Mouse (Mus musculus) stomach, postnatal 0 days (tissue): ENCODE data around the gene Hnrnpa2b1. TPM values are rescaled to one million over a fixed set of nuclear protein-coding genes. Genes with fewer than 3 reads are reported as not detected.

Experiments used
- ATAC-seq: fragments of 200-750 bp; cut with Nextera tagmentation; 2 replicates; pipeline ENCODE4 v1.8.0; 2017; ENCODE audit not compliant: low FRiP score, low TSS enrichment
- DNase-seq: peaks from one replicate; pipeline ENCODE4 v3.0.0-alpha.2; 2016; ENCODE audit warnings: low spot score
- H3K27ac ChIP-seq: fragments of 300-500 bp; sonication (generic); replicated peaks from 2 replicates; pipeline ENCODE4 v1.5.1; 2014; ENCODE audit warnings: mild to moderate bottlenecking, control low read depth
- H3K27me3 ChIP-seq: fragments of 300-500 bp; sonication (generic); 2 replicates; pipeline ENCODE4 v1.6.1; 2014; ENCODE audit warnings: low read length; ENCODE audit not compliant: control insufficient read depth, insufficient read depth
- H3K36me3 ChIP-seq: fragments of 300-500 bp; sonication (generic); 2 replicates; pipeline ENCODE4 v1.6.1; 2014; ENCODE audit warnings: low read length, mixed read lengths; ENCODE audit not compliant: control insufficient read depth, insufficient read depth
- H3K4me1 ChIP-seq: fragments of 300-500 bp; sonication (generic); replicated peaks from 2 replicates; pipeline ENCODE4 v1.6.1; 2014; ENCODE audit warnings: antibody characterized with exemption; ENCODE audit not compliant: control insufficient read depth, insufficient read depth
- H3K4me2 ChIP-seq: fragments of 300-500 bp; sonication (generic); replicated peaks from 2 replicates; pipeline ENCODE4 v1.6.1; 2014; ENCODE audit warnings: low read depth, mild to moderate bottlenecking, control low read depth, moderate library complexity
- H3K4me3 ChIP-seq: fragments of 300-500 bp; sonication (generic); 2 replicates; pipeline ENCODE4 v1.5.1; 2014; ENCODE audit warnings: low read depth, low read length, control low read depth
- H3K9ac ChIP-seq: fragments of 300-500 bp; sonication (generic); 2 replicates; pipeline ENCODE4 v1.6.1; 2014; ENCODE audit warnings: mild to moderate bottlenecking, low read length, control low read depth, mixed read lengths
- H3K9me3 ChIP-seq: fragments of 300-500 bp; sonication (generic); 2 replicates; pipeline ENCODE4 v1.6.1; 2016; ENCODE audit warnings: low read length; ENCODE audit not compliant: control insufficient read depth
- CTCF ChIP-seq: IDR thresholded peaks from 2 replicates; pipeline ENCODE4 v1.5.1; 2016; ENCODE audit warnings: antibody characterized with exemption, low read depth, mild to moderate bottlenecking, moderate library complexity
- EP300 ChIP-seq: optimal IDR thresholded peaks from 2 replicates; pipeline ENCODE3; 2016; ENCODE audit warnings: antibody characterized with exemption
- WGBS: fragments of 180-500 bp; shearing (Covaris S2); extraction: QIAGEN DNeasy Blood & Tissue Kit; methylation state at CpG from one replicate; pipeline ENCODE4 v1.1.7; 2014; 5-methylcytosine and 5-hydroxymethylcytosine counted together
- polyA plus RNA-seq: library from polyadenylated mRNA; unstranded; fragments of >200 nt; fragmentation: Nextera tagmentation; extraction: Ambion mirVana; gene quantifications from 2 replicates; pipeline ENCODE4 v1.2.1, GENCODE M21; 2015

The Hnrnpa2b1 gene
- polyA plus RNA-seq, 1 experiment from 2014 or later, result 543 TPM

GRCm38 (mm10) chr6:51456198-51456597 lies 13.5 kb downstream of the Hnrnpa2b1 start:
- DNase-seq (no peak), ATAC-seq (no peak)
- WGBS, result 68% methylated on average over 1 of the region's 1 CpGs
- Histone ChIP-seq H3K9ac (no peak overlapping the region), H3K4me2 (no peak overlapping the region), H3K27ac (no peak overlapping the region), H3K4me3 (no peak overlapping the region), H3K27me3 (no peaks in the 10 kb centered on the region), H3K36me3 (peaks cover 7% of the 10 kb centered on the region; the same call in 1 of the 2 replicates), H3K4me1 (no peaks in the 10 kb centered on the region), H3K9me3 (no peaks in the 10 kb centered on the region)
- TF ChIP-seq EP300, result no peak
- TF ChIP-seq CTCF, result no peak

DNA sequence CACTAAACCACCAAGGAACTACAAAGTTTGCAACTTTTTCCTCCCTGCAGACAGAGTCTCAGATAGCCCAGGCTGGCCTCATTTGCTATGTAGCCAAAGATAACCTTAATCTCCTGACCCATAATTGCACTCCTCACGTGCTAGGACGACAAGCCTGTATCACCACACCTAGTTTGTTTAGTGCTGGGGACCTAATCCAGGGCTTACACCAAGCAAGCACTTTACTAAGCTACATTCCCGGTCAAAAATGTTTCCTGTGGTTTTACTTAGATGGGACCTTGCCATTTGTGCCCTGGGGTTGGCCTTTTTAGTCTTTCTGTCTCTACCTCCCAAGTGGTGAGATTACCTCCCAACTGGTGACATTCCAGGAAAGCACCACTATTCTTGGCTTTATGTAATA lies 14.7 kb downstream of the Hnrnpa2b1 start:
- Histone ChIP-seq H3K27ac (no peak overlapping the region), H3K9ac (no peak overlapping the region), H3K4me3 (no peak overlapping the region), H3K4me1 (no peaks in the 10 kb centered on the region), H3K27me3 (no peaks in the 10 kb centered on the region), H3K9me3 (no peaks in the 10 kb centered on the region), H3K4me2 (no peak overlapping the region), H3K36me3 (0 out of 2 replicates have a peak, but pooled peaks cover 4% of the 10 kb centered on the region)
- TF ChIP-seq EP300 (no peak), CTCF (no peak)
- ATAC-seq (no peak), DNase-seq (no peak)
- WGBS, result 34% methylated on average over 3 of the region's 3 CpGs

DNA sequence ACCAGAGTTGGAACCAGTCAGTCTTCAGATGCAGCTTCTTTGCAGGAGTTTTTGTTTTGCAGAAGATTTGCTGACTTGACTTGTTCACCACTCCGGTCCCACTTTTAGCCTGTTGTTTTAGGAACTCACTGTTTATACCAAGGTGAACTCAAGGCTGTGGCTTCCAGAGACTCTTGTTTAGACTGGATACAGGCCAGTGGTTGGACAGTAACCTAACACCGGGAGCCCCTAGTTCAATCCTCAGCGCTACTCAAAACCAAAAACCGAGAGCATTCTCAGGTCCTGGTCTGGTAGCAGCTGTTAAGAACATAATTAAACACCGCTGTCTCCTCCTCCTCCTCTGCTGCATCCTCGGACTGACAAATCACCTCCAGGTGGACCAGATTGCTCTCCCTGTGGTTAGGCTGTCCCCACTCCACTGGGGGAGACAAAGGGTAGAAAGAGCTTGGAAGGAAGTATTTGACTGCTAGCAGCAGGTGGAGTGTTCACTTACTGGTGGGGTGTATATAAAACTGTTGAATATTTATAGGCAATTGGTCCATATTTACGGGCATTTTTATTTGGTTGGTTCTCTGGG lies 16.7 kb downstream of the Hnrnpa2b1 start:
- ATAC-seq (no peak), DNase-seq (no peak)
- no peak overlapping the region for H3K4me2 ChIP-seq
- 45% methylated on average over 7 of the region's 7 CpGs for WGBS
- H3K4me3 ChIP-seq, result no peak overlapping the region
- H3K36me3 ChIP-seq, result no peaks in the 10 kb centered on the region
- no peak overlapping the region for H3K27ac ChIP-seq
- H3K9me3 ChIP-seq, result no peaks in the 10 kb centered on the region
- TF ChIP-seq EP300, result no peak
- H3K27me3 ChIP-seq, result no peaks in the 10 kb centered on the region
- no peak overlapping the region for H3K9ac ChIP-seq
- H3K4me1 ChIP-seq, result no peaks in the 10 kb centered on the region

- TF ChIP-seq EP300 (no peak), CTCF (peak; percentile 51)
- no peak for DNase-seq
- no peaks in the 10 kb centered on the region for H3K27me3 ChIP-seq
- no peaks in the 10 kb centered on the region for H3K9me3 ChIP-seq
- no peaks in the 10 kb centered on the region for H3K36me3 ChIP-seq
- H3K4me1 ChIP-seq, result no peaks in the 10 kb centered on the region
- no peak for ATAC-seq
- H3K27ac ChIP-seq, result no peak overlapping the region
- WGBS, result 45% methylated on average over 9 of the region's 9 CpGs
- H3K9ac ChIP-seq, result no peak overlapping the region
- no peak overlapping the region for H3K4me2 ChIP-seq
- no peak overlapping the region for H3K4me3 ChIP-seq
These were observed 27.4 kb downstream of the Hnrnpa2b1 start for GRCm38 (mm10) chr6:51442191-51442835.

DNA sequence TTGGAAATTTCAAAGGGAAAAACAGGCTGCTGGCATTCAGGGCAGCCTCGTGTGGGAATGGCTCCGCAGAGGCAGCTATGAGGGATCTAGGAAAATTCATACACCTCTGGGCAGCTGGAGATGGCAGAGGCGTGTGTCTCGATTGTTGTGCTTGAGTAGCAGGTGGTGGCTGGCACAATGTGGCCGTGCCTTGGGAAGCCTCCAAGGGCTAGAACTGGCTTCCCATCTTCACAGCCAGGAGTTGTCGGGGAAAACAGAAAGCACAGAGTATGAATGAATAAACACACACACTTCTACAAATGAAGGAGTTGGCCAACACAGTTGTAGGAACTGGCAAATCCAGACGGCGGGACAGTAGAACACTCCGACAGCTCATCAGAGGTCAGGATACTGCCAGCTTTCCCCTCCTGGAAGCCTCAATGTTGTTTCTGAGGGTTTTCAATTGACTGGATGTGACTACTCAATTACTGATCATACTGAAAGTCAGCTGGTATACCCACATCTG lies 30.8 kb downstream of the Hnrnpa2b1 start:
- no peak overlapping the region for H3K4me3 ChIP-seq
- TF ChIP-seq CTCF (no peak), EP300 (no peak)
- H3K27ac ChIP-seq, result no peak overlapping the region
- H3K36me3 ChIP-seq, result no peaks in the 10 kb centered on the region
- ATAC-seq (no peak), DNase-seq (no peak)
- 77% methylated on average over 9 of the region's 9 CpGs for WGBS
- no peaks in the 10 kb centered on the region for H3K9me3 ChIP-seq
- H3K9ac ChIP-seq, result no peak overlapping the region
- no peaks in the 10 kb centered on the region for H3K27me3 ChIP-seq
- no peaks in the 10 kb centered on the region for H3K4me1 ChIP-seq
- H3K4me2 ChIP-seq, result no peak overlapping the region

DNA sequence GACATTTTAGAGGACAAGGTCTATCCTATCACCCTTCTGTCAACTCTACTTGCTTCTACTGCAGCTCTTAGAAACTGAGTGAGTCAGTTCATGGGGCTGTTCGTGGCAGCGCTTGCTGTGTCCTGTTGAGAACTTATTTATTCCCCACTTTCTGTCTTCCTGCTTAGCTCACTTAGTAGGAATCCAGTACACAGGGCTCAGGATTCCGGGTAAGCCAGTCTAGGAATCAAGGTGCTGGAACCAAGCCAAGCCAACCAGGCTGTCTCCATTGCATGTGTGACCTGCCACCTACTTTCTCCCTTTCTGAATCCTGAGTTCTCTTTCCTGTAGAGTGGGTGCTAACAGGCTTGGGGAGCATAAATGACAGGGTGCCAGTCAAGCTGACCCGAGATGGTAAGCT lies 32.0 kb downstream of the Hnrnpa2b1 start:
- H3K27ac ChIP-seq, result peak overlapping the region; percentile 87
- no peaks in the 10 kb centered on the region for H3K9me3 ChIP-seq
- H3K4me2 ChIP-seq, result 0 out of 2 replicates have a peak overlapping the region, but pooled peaks have one; percentile 14
- no peak overlapping the region for H3K4me3 ChIP-seq
- no peak overlapping the region for H3K9ac ChIP-seq
- DNase-seq (peak; percentile 87), ATAC-seq (peak; percentile 91)
- H3K27me3 ChIP-seq, result no peaks in the 10 kb centered on the region
- TF ChIP-seq CTCF (no peak), EP300 (peak; percentile 86)
- WGBS, result 41% methylated on average over 4 of the region's 4 CpGs
- no peaks in the 10 kb centered on the region for H3K36me3 ChIP-seq
- no peaks in the 10 kb centered on the region for H3K4me1 ChIP-seq
